Mouse (Mus musculus): ENCODE measurements at regions not wholly inside any gene's neighbourhood (a gene's known extent, or its start where the extent isn't known, plus 50 kb on each side); places are given as distances from the start of the nearest gene placed in this dataset.
"Not testable (repeated sequence)": the region's sequence is repeated elsewhere in the genome, so short reads cannot be mapped to it uniquely, and the experiment has no call there.

- not testable (repeated sequence) for H3K9me3 ChIP-seq (replicated peaks; ENCODE audit: control insufficient read depth, low read length); H3K4me1 ChIP-seq (ENCODE audit: control insufficient read depth, low read depth, low read length); H3K9ac ChIP-seq (ENCODE audit: low read depth, low read length); H3K4me2 ChIP-seq (ENCODE audit: low read depth, low read length); H3K36me3 ChIP-seq (ENCODE audit: control insufficient read depth, insufficient read depth); H3K4me3 ChIP-seq (ENCODE audit: low read depth, low read length); H3K27me3 ChIP-seq (ENCODE audit: control insufficient read depth, insufficient read depth, low read depth, low read length); H3K27ac ChIP-seq (ENCODE audit: low read length); ATAC-seq (ENCODE audit: low read depth)
- WGBS (ENCODE audit: insufficient replicate concordance), result no CpG with 5 or more reads among the region's 2 CpGs
Observed at GRCm38 (mm10) chr14:52956515-52956914, 461.0 kb upstream of the Olfr1507 start.

GRCm38 (mm10) chr14:52944925-52945324 is 449.4 kb upstream of the Olfr1507 start:
- no CpG with 5 or more reads among the region's 3 CpGs for WGBS (ENCODE audit: insufficient replicate concordance)
- not testable (repeated sequence) for H3K4me2 ChIP-seq (ENCODE audit: low read depth, low read length); H3K4me1 ChIP-seq (ENCODE audit: control insufficient read depth, low read depth, low read length); ATAC-seq (ENCODE audit: low read depth); H3K27me3 ChIP-seq (ENCODE audit: control insufficient read depth, insufficient read depth, low read depth, low read length); H3K4me3 ChIP-seq (ENCODE audit: low read depth, low read length); H3K27ac ChIP-seq (ENCODE audit: low read length); H3K36me3 ChIP-seq (ENCODE audit: control insufficient read depth, insufficient read depth); H3K9ac ChIP-seq (ENCODE audit: low read depth, low read length); H3K9me3 ChIP-seq (replicated peaks; ENCODE audit: control insufficient read depth, low read length)

- H3K4me1 ChIP-seq (ENCODE audit: control insufficient read depth, low read depth, low read length); H3K4me3 ChIP-seq (ENCODE audit: low read depth, low read length); H3K9ac ChIP-seq (ENCODE audit: low read depth, low read length); H3K36me3 ChIP-seq (ENCODE audit: control insufficient read depth, insufficient read depth); H3K27ac ChIP-seq (ENCODE audit: low read length); H3K9me3 ChIP-seq (replicated peaks; ENCODE audit: control insufficient read depth, low read length); H3K4me2 ChIP-seq (ENCODE audit: low read depth, low read length); ATAC-seq (ENCODE audit: low read depth); H3K27me3 ChIP-seq (ENCODE audit: control insufficient read depth, insufficient read depth, low read depth, low read length): not testable (repeated sequence)
Observed at GRCm38 (mm10) chr14:52942438-52942837, 446.9 kb upstream of the Olfr1507 start.

GRCm38 (mm10) chr14:52941747-52942146 is 446.2 kb upstream of the Olfr1507 start:
- not testable (repeated sequence) for H3K4me2 ChIP-seq (ENCODE audit: low read depth, low read length); H3K36me3 ChIP-seq (ENCODE audit: control insufficient read depth, insufficient read depth); ATAC-seq (ENCODE audit: low read depth); H3K9ac ChIP-seq (ENCODE audit: low read depth, low read length); H3K27ac ChIP-seq (ENCODE audit: low read length); H3K9me3 ChIP-seq (replicated peaks; ENCODE audit: control insufficient read depth, low read length); H3K4me3 ChIP-seq (ENCODE audit: low read depth, low read length); H3K4me1 ChIP-seq (ENCODE audit: control insufficient read depth, low read depth, low read length); H3K27me3 ChIP-seq (ENCODE audit: control insufficient read depth, insufficient read depth, low read depth, low read length)
- WGBS (ENCODE audit: insufficient replicate concordance), result no CpG with 5 or more reads among the region's 1 CpGs

GRCm38 (mm10) chr14:52920138-52920537 is 424.6 kb upstream of the Olfr1507 start:
- not testable (repeated sequence) for H3K36me3 ChIP-seq (ENCODE audit: control insufficient read depth, insufficient read depth); H3K27ac ChIP-seq (ENCODE audit: low read length); H3K4me3 ChIP-seq (ENCODE audit: low read depth, low read length); H3K4me1 ChIP-seq (ENCODE audit: control insufficient read depth, low read depth, low read length); H3K9ac ChIP-seq (ENCODE audit: low read depth, low read length); H3K27me3 ChIP-seq (ENCODE audit: control insufficient read depth, insufficient read depth, low read depth, low read length); ATAC-seq (ENCODE audit: low read depth); H3K4me2 ChIP-seq (ENCODE audit: low read depth, low read length); H3K9me3 ChIP-seq (replicated peaks; ENCODE audit: control insufficient read depth, low read length)
- WGBS (ENCODE audit: insufficient replicate concordance), result no CpG with 5 or more reads among the region's 5 CpGs

- H3K4me2 ChIP-seq (ENCODE audit: low read depth, low read length); H3K27ac ChIP-seq (ENCODE audit: low read length); ATAC-seq (ENCODE audit: low read depth); H3K4me3 ChIP-seq (ENCODE audit: low read depth, low read length); H3K9ac ChIP-seq (ENCODE audit: low read depth, low read length); H3K9me3 ChIP-seq (replicated peaks; ENCODE audit: control insufficient read depth, low read length); H3K36me3 ChIP-seq (ENCODE audit: control insufficient read depth, insufficient read depth); H3K4me1 ChIP-seq (ENCODE audit: control insufficient read depth, low read depth, low read length); H3K27me3 ChIP-seq (ENCODE audit: control insufficient read depth, insufficient read depth, low read depth, low read length): not testable (repeated sequence)
- WGBS (ENCODE audit: insufficient replicate concordance), result no CpG with 5 or more reads among the region's 1 CpGs
Observed at GRCm38 (mm10) chr14:52913814-52914213, 418.3 kb upstream of the Olfr1507 start.

- not testable (repeated sequence) for H3K4me3 ChIP-seq (ENCODE audit: low read depth, low read length); H3K4me1 ChIP-seq (ENCODE audit: control insufficient read depth, low read depth, low read length); H3K9ac ChIP-seq (ENCODE audit: low read depth, low read length); H3K9me3 ChIP-seq (replicated peaks; ENCODE audit: control insufficient read depth, low read length); H3K36me3 ChIP-seq (ENCODE audit: control insufficient read depth, insufficient read depth); H3K27me3 ChIP-seq (ENCODE audit: control insufficient read depth, insufficient read depth, low read depth, low read length); H3K4me2 ChIP-seq (ENCODE audit: low read depth, low read length); ATAC-seq (ENCODE audit: low read depth); H3K27ac ChIP-seq (ENCODE audit: low read length)
- no CpG with 5 or more reads among the region's 3 CpGs for WGBS (ENCODE audit: insufficient replicate concordance)
Observed at GRCm38 (mm10) chr14:52899629-52900028, 404.1 kb upstream of the Olfr1507 start.

GRCm38 (mm10) chr14:52898310-52898709 is 402.8 kb upstream of the Olfr1507 start:
- ATAC-seq (ENCODE audit: low read depth); H3K4me3 ChIP-seq (ENCODE audit: low read depth, low read length); H3K27ac ChIP-seq (ENCODE audit: low read length); H3K9me3 ChIP-seq (replicated peaks; ENCODE audit: control insufficient read depth, low read length); H3K9ac ChIP-seq (ENCODE audit: low read depth, low read length); H3K4me1 ChIP-seq (ENCODE audit: control insufficient read depth, low read depth, low read length); H3K4me2 ChIP-seq (ENCODE audit: low read depth, low read length); H3K27me3 ChIP-seq (ENCODE audit: control insufficient read depth, insufficient read depth, low read depth, low read length); H3K36me3 ChIP-seq (ENCODE audit: control insufficient read depth, insufficient read depth): not testable (repeated sequence)

- not testable (repeated sequence) for ATAC-seq (ENCODE audit: low read depth); H3K27me3 ChIP-seq (ENCODE audit: control insufficient read depth, insufficient read depth, low read depth, low read length); H3K4me2 ChIP-seq (ENCODE audit: low read depth, low read length); H3K27ac ChIP-seq (ENCODE audit: low read length); H3K4me3 ChIP-seq (ENCODE audit: low read depth, low read length); H3K4me1 ChIP-seq (ENCODE audit: control insufficient read depth, low read depth, low read length); H3K36me3 ChIP-seq (ENCODE audit: control insufficient read depth, insufficient read depth); H3K9me3 ChIP-seq (replicated peaks; ENCODE audit: control insufficient read depth, low read length); H3K9ac ChIP-seq (ENCODE audit: low read depth, low read length)
- no CpG with 5 or more reads among the region's 3 CpGs for WGBS (ENCODE audit: insufficient replicate concordance)
Observed at GRCm38 (mm10) chr14:52879978-52880377, 384.4 kb upstream of the Olfr1507 start.

GRCm38 (mm10) chr14:52863841-52864240 is 368.3 kb upstream of the Olfr1507 start:
- WGBS (ENCODE audit: insufficient replicate concordance), result no CpG with 5 or more reads among the region's 3 CpGs
- ATAC-seq (ENCODE audit: low read depth); H3K9me3 ChIP-seq (replicated peaks; ENCODE audit: control insufficient read depth, low read length); H3K4me3 ChIP-seq (ENCODE audit: low read depth, low read length); H3K27me3 ChIP-seq (ENCODE audit: control insufficient read depth, insufficient read depth, low read depth, low read length); H3K36me3 ChIP-seq (ENCODE audit: control insufficient read depth, insufficient read depth); H3K4me1 ChIP-seq (ENCODE audit: control insufficient read depth, low read depth, low read length); H3K9ac ChIP-seq (ENCODE audit: low read depth, low read length); H3K27ac ChIP-seq (ENCODE audit: low read length); H3K4me2 ChIP-seq (ENCODE audit: low read depth, low read length): not testable (repeated sequence)
